Mouse (Mus musculus) cortical plate, adult 2 months (tissue): ENCODE measurements around the gene D5Ertd579e.

Source experiments
- CTCF ChIP-seq: fragments of 200-500 bp; IDR thresholded peaks from 2 replicates; pipeline ENCODE4 v1.5.1; 2011; ENCODE audit warnings: mild to moderate bottlenecking, control low read depth, low read length; ENCODE audit not compliant: insufficient read depth; ENCODE audit errors: extremely low read depth
- POLR2A ChIP-seq: fragments of 200-500 bp; IDR thresholded peaks from 2 replicates; pipeline ENCODE4 v1.6.1; 2011; ENCODE audit warnings: mild to moderate bottlenecking, low read length, control low read depth; ENCODE audit not compliant: insufficient read depth; ENCODE audit errors: extremely low read depth

DNA sequence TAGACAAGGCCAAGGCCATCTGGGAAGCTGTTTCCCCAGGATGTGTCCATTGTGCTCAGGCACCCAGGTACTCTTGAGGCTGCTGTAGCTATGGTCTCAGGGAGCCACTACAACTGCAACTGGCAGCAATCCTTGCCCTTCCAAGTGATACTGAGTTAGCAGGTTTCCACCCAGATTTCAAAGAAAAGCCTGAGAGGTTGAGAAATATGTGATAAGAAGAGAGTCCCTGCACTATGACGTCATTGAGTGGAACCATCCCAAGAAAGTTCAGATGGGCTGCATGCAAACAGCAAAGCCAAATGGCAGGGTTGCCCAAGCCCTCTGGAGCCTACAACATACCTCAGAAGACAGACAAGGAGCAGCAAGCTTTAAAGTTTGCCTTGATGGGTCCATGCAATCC is 4.4 kb downstream of the D5Ertd579e start:
- TF ChIP-seq CTCF (no peak), POLR2A (no peak)
